Mouse (Mus musculus) stomach, postnatal 0 days (tissue): ENCODE measurements around the gene Ehd2. TPM values are rescaled to one million over a fixed set of nuclear protein-coding genes. Genes with fewer than 3 reads are reported as not detected.
A peak's percentile ranks its signal among the peaks of the same experiment; 100 is the strongest.
"Not testable (repeated sequence)": the region's sequence is repeated elsewhere in the genome, so short reads cannot be mapped to it uniquely, and the experiment has no call there.

Experiments used
- ATAC-seq: fragments of 200-750 bp; cut with Nextera tagmentation; 2 replicates; pipeline ENCODE4 v1.8.0; 2017; ENCODE audit not compliant: low FRiP score, low TSS enrichment
- DNase-seq: peaks from one replicate; pipeline ENCODE4 v3.0.0-alpha.2; 2016; ENCODE audit warnings: low spot score
- H3K27ac ChIP-seq: fragments of 300-500 bp; sonication (generic); replicated peaks from 2 replicates; pipeline ENCODE4 v1.5.1; 2014; ENCODE audit warnings: mild to moderate bottlenecking, control low read depth
- H3K27me3 ChIP-seq: fragments of 300-500 bp; sonication (generic); 2 replicates; pipeline ENCODE4 v1.6.1; 2014; ENCODE audit warnings: low read length; ENCODE audit not compliant: control insufficient read depth, insufficient read depth
- H3K36me3 ChIP-seq: fragments of 300-500 bp; sonication (generic); 2 replicates; pipeline ENCODE4 v1.6.1; 2014; ENCODE audit warnings: low read length, mixed read lengths; ENCODE audit not compliant: control insufficient read depth, insufficient read depth
- H3K4me1 ChIP-seq: fragments of 300-500 bp; sonication (generic); replicated peaks from 2 replicates; pipeline ENCODE4 v1.6.1; 2014; ENCODE audit warnings: antibody characterized with exemption; ENCODE audit not compliant: control insufficient read depth, insufficient read depth
- H3K4me2 ChIP-seq: fragments of 300-500 bp; sonication (generic); replicated peaks from 2 replicates; pipeline ENCODE4 v1.6.1; 2014; ENCODE audit warnings: low read depth, mild to moderate bottlenecking, control low read depth, moderate library complexity
- H3K4me3 ChIP-seq: fragments of 300-500 bp; sonication (generic); 2 replicates; pipeline ENCODE4 v1.5.1; 2014; ENCODE audit warnings: low read depth, low read length, control low read depth
- H3K9ac ChIP-seq: fragments of 300-500 bp; sonication (generic); 2 replicates; pipeline ENCODE4 v1.6.1; 2014; ENCODE audit warnings: mild to moderate bottlenecking, low read length, control low read depth, mixed read lengths
- H3K9me3 ChIP-seq: fragments of 300-500 bp; sonication (generic); 2 replicates; pipeline ENCODE4 v1.6.1; 2016; ENCODE audit warnings: low read length; ENCODE audit not compliant: control insufficient read depth
- CTCF ChIP-seq: IDR thresholded peaks from 2 replicates; pipeline ENCODE4 v1.5.1; 2016; ENCODE audit warnings: antibody characterized with exemption, low read depth, mild to moderate bottlenecking, moderate library complexity
- EP300 ChIP-seq: optimal IDR thresholded peaks from 2 replicates; pipeline ENCODE3; 2016; ENCODE audit warnings: antibody characterized with exemption
- WGBS: fragments of 180-500 bp; shearing (Covaris S2); extraction: QIAGEN DNeasy Blood & Tissue Kit; methylation state at CpG from one replicate; pipeline ENCODE4 v1.1.7; 2014; 5-methylcytosine and 5-hydroxymethylcytosine counted together
- polyA plus RNA-seq: library from polyadenylated mRNA; unstranded; fragments of >200 nt; fragmentation: Nextera tagmentation; extraction: Ambion mirVana; gene quantifications from 2 replicates; pipeline ENCODE4 v1.2.1, GENCODE M21; 2015

The Ehd2 gene
- polyA plus RNA-seq, 1 experiment from 2014 or later: 37.7 TPM

GRCm38 (mm10) chr7:15916996-15917395, 50.4 kb downstream of the Ehd2 start:
- Histone ChIP-seq H3K4me3 (no peak overlapping the region), H3K9me3 (no peaks in the 10 kb centered on the region), H3K27ac (no peak overlapping the region), H3K36me3 (peaks cover 6% of the 10 kb centered on the region; the same call in 1 of the 2 replicates), H3K27me3 (no peaks in the 10 kb centered on the region), H3K4me2 (no peak overlapping the region), H3K4me1 (peaks cover 6% of the 10 kb centered on the region; the same call in 1 of the 2 replicates), H3K9ac (no peak overlapping the region)
- DNase-seq (no peak), ATAC-seq (no peak)
- 66% methylated on average over 4 of the region's 4 CpGs for WGBS
- TF ChIP-seq CTCF (no peak), EP300 (no peak)

GRCm38 (mm10) chr7:15916134-15916723, 51.1 kb downstream of the Ehd2 start:
- Histone ChIP-seq H3K9me3 (no peaks in the 10 kb centered on the region), H3K27me3 (no peaks in the 10 kb centered on the region), H3K4me3 (no peak overlapping the region), H3K27ac (no peak overlapping the region), H3K9ac (no peak overlapping the region), H3K4me1 (peaks cover 6% of the 10 kb centered on the region; the same call in 1 of the 2 replicates), H3K4me2 (no peak overlapping the region), H3K36me3 (peaks cover 6% of the 10 kb centered on the region; the same call in 1 of the 2 replicates)
- ATAC-seq (no peak), DNase-seq (no peak)
- TF ChIP-seq CTCF (no peak), EP300 (no peak)
- WGBS: 66% methylated on average over 3 of the region's 3 CpGs

GRCm38 (mm10) chr7:15915695-15916094, 51.7 kb downstream of the Ehd2 start:
- DNase-seq, H3K9ac ChIP-seq, H3K27me3 ChIP-seq, H3K4me2 ChIP-seq, H3K36me3 ChIP-seq, H3K4me1 ChIP-seq, ATAC-seq, H3K9me3 ChIP-seq, H3K4me3 ChIP-seq, H3K27ac ChIP-seq: not testable (repeated sequence)
- WGBS: 93% methylated on average over 4 of the region's 4 CpGs

GRCm38 (mm10) chr7:15914751-15915150, 52.6 kb downstream of the Ehd2 start:
- no peak for DNase-seq
- TF ChIP-seq EP300: no peak

GRCm38 (mm10) chr7:15914252-15914651, 53.1 kb downstream of the Ehd2 start:
- ATAC-seq (no peak), DNase-seq (peak; percentile 47)
- Histone ChIP-seq H3K27ac (no peak overlapping the region), H3K4me1 (no peaks in the 10 kb centered on the region), H3K36me3 (peaks cover 6% of the 10 kb centered on the region; the same call in 1 of the 2 replicates), H3K9me3 (no peaks in the 10 kb centered on the region), H3K9ac (no peak overlapping the region), H3K4me2 (no peak overlapping the region), H3K27me3 (no peaks in the 10 kb centered on the region), H3K4me3 (no peak overlapping the region)
- no peak for TF ChIP-seq EP300
- peak; percentile 81 for TF ChIP-seq CTCF
- WGBS: 30% methylated on average over 2 of the region's 2 CpGs

More at GRCm38 (mm10) chr7:15914751-15915150, 52.6 kb downstream of the Ehd2 start:
- Histone ChIP-seq H3K4me1 (no peaks in the 10 kb centered on the region), H3K27ac (no peak overlapping the region), H3K9ac (no peak overlapping the region), H3K9me3 (no peaks in the 10 kb centered on the region), H3K36me3 (peaks cover 6% of the 10 kb centered on the region; the same call in 1 of the 2 replicates), H3K4me2 (no peak overlapping the region), H3K4me3 (no peak overlapping the region), H3K27me3 (no peaks in the 10 kb centered on the region)
- WGBS: 86% methylated on average over 2 of the region's 2 CpGs
- ATAC-seq: no peak

- H3K9me3 ChIP-seq: no peaks in the 10 kb centered on the region
- ATAC-seq (peak; percentile 44), DNase-seq (peak; percentile 73)
- no peak for TF ChIP-seq EP300
- TF ChIP-seq CTCF: peak; percentile 89
- no peak overlapping the region for H3K9ac ChIP-seq
- no peaks in the 10 kb centered on the region for H3K4me1 ChIP-seq
- no peak overlapping the region for H3K4me2 ChIP-seq
- no peak overlapping the region for H3K27ac ChIP-seq
- no peaks in the 10 kb centered on the region for H3K36me3 ChIP-seq
- H3K27me3 ChIP-seq: no peaks in the 10 kb centered on the region
- no peak overlapping the region for H3K4me3 ChIP-seq
- WGBS: 0% methylated on average over 4 of the region's 4 CpGs
Measured at GRCm38 (mm10) chr7:15912183-15912582, 55.2 kb downstream of the Ehd2 start.
